In the genomic region with DNA sequence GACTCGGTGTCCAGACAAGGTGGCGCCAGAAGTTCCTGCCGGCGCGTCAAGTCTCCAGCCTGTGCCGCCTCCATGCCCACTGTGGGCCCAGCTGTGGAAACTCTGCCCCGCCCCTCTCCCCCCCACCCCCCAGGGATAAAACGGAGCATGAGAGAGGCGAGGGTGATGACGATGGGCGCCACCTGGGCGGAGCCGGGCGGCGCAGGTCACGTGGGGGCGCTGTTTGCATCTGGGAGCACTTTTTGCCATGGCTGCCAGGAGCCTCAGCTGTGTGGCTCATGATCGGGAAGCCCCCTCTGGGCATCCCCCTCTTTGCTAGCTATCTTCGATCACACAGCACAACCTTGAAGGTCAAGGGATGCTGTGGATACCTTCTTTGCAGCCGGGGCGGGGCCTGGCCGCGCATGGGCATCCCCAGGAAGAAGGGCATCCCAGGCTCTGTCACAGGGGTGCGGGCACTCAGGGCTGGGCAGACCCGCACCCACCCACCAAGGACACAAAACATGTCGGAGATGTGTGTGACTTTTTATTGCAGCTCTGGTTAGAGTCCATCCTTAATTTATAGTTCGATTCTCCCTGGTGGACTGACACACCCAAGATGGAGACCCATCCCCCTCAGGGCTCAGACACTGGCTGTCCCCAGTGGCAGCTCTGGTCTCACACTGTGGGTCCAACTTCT, we compare ENCODE assay signal across 15 mouse cellular contexts. TPM values are rescaled to one million over a fixed set of nuclear protein-coding genes. Genes with fewer than 3 reads are reported as not detected.
"Had no signal": no experiment of that assay in that cellular context is flagged by ENCODE, and none has a peak within 500 bp of the region (broad histone marks: within the 10 kb centered on the region; RNA-seq: fewer than 3 reads in every experiment).

A gene (minus strand): TSS at position 88 of the 679 bp plus-strand sequence.

- H3K9ac ChIP-seq: kidney, embryonic 15.5 days; liver, embryonic 13.5 days; liver, postnatal 0 days; lung, embryonic 15.5 days; neural tube, embryonic 13.5 days; stomach, embryonic 15.5 days had no signal

- DNase-seq: kidney, adult 2 months; kidney, postnatal 14 days; liver, embryonic 13.5 days; liver, postnatal 0 days; lung, postnatal 14 days; midbrain, embryonic 14.5 days; right cerebral cortex, postnatal 14 days; thymus, adult 18-20 months; thymus, postnatal 14 days had no signal

- H3K9me3 ChIP-seq: kidney, embryonic 15.5 days; limb, embryonic 10.5 days; liver, embryonic 13.5 days; lung, embryonic 15.5 days; neural tube, embryonic 13.5 days; stomach, embryonic 15.5 days had no signal

- ATAC-seq: liver, postnatal 0 days had no signal

- H3K27me3 ChIP-seq: kidney, embryonic 15.5 days; liver, embryonic 13.5 days; lung, embryonic 15.5 days; neural tube, embryonic 13.5 days; stomach, embryonic 15.5 days had no signal

- H3K4me3 ChIP-seq: kidney, embryonic 15.5 days; limb, embryonic 10.5 days; liver, embryonic 13.5 days; lung, embryonic 15.5 days; neural tube, embryonic 13.5 days; stomach, embryonic 15.5 days had no signal

- H3K27ac ChIP-seq: kidney, embryonic 15.5 days; limb, embryonic 10.5 days; lung, embryonic 15.5 days; neural tube, embryonic 13.5 days; stomach, embryonic 15.5 days had no signal

- H3K4me2 ChIP-seq: kidney, embryonic 15.5 days; liver, embryonic 13.5 days; lung, embryonic 15.5 days; neural tube, embryonic 13.5 days; stomach, embryonic 15.5 days had no signal

RNA-seq across cellular contexts. Expression of the gene that starts here (rescaled TPM):
- total RNA-seq: left cerebral cortex, adult 18-20 months had no signal
- polyA plus RNA-seq: kidney, adult 2 months; stomach, embryonic 15.5 days had no signal
